Mouse (Mus musculus) c-Kit-positive CD71-positive TER-119-positive erythroid progenitor cells, embryonic 14.5 days (primary cell): ENCODE results near the gene P3h2.

Experiments used
- DNase-seq: peaks from one replicate; pipeline ENCODE4 v3.0.0-alpha.2; 2013; ENCODE audit warnings: low spot score

P3h2 gene

GRCm38 (mm10) chr16:25983635-25984034 lies 121.9 kb downstream of the P3h2 start:
- no peak for DNase-seq

GRCm38 (mm10) chr16:25979037-25979436 lies 126.5 kb downstream of the P3h2 start:
- DNase-seq: no peak

- no peak for DNase-seq
Observed at GRCm38 (mm10) chr16:25977210-25977609, 128.4 kb downstream of the P3h2 start.

GRCm38 (mm10) chr16:25971285-25971684 lies 134.3 kb downstream of the P3h2 start:
- no peak for DNase-seq

- no peak for DNase-seq
Observed at GRCm38 (mm10) chr16:25970720-25971119, 134.9 kb downstream of the P3h2 start.

GRCm38 (mm10) chr16:25970193-25970592 lies 135.4 kb downstream of the P3h2 start:
- DNase-seq: no peak

- DNase-seq: peak; percentile 31
Observed at GRCm38 (mm10) chr16:25967297-25967696, 138.3 kb downstream of the P3h2 start.

- DNase-seq: peak; percentile 42
Observed at GRCm38 (mm10) chr16:25963856-25964255, 141.7 kb downstream of the P3h2 start.

GRCm38 (mm10) chr16:25960345-25960744 lies 145.2 kb downstream of the P3h2 start:
- DNase-seq: no peak

GRCm38 (mm10) chr16:25959929-25960328 lies 145.7 kb downstream of the P3h2 start:
- no peak for DNase-seq

- DNase-seq: no peak
Observed at GRCm38 (mm10) chr16:25958650-25959238, 146.8 kb downstream of the P3h2 start.

GRCm38 (mm10) chr16:25958213-25958612 lies 147.4 kb downstream of the P3h2 start:
- no peak for DNase-seq

GRCm38 (mm10) chr16:25956831-25957230 lies 148.8 kb downstream of the P3h2 start:
- no peak for DNase-seq

- DNase-seq: no peak
Observed at GRCm38 (mm10) chr16:25954614-25955013, 151.0 kb downstream of the P3h2 start.

GRCm38 (mm10) chr16:25953359-25953758 lies 152.2 kb downstream of the P3h2 start:
- DNase-seq: no peak

- no peak for DNase-seq
Observed at GRCm38 (mm10) chr16:25952005-25952404, 153.6 kb downstream of the P3h2 start.

GRCm38 (mm10) chr16:25948067-25948466 lies 157.5 kb downstream of the P3h2 start:
- DNase-seq: no peak

GRCm38 (mm10) chr16:25945151-25945955 lies 160.2 kb downstream of the P3h2 start:
- no peak for DNase-seq

- no peak for DNase-seq
Observed at GRCm38 (mm10) chr16:25942261-25942660, 163.3 kb downstream of the P3h2 start.

GRCm38 (mm10) chr16:25934181-25934580 lies 171.4 kb downstream of the P3h2 start:
- DNase-seq: no peak

- no peak for DNase-seq
Observed at GRCm38 (mm10) chr16:25912185-25912584, 193.4 kb downstream of the P3h2 start.
